Mouse (Mus musculus): ENCODE measurements around the gene Scp2.
"Not testable (repeated sequence)": the region's sequence is repeated elsewhere in the genome, so short reads cannot be mapped to it uniquely, and the experiment has no call there.

- TF ChIP-seq CTCF (IDR thresholded peaks at IDR 0.05; ENCODE audit: borderline replicate concordance, insufficient read depth, low read depth, low read length); POLR2A (IDR thresholded peaks at IDR 0.05; ENCODE audit: borderline replicate concordance, insufficient read depth, low read length): not testable (repeated sequence)
Measured at GRCm38 (mm10) chr4:108155141-108155540, 10.3 kb upstream of the Scp2 start.
